In genomic region chr14:76912301-76913001, GRCm38 (mm10) we compare ENCODE assay signal across 11 mouse cellular contexts.
DNase-seq lines count a peak whose midpoint lies in the region; ATAC-seq lines count a peak whose summit lies in the region.
"Had no signal": no experiment of that assay in that cellular context is flagged by ENCODE, and none has a peak within 500 bp of the region (broad histone marks: within the 10 kb centered on the region; RNA-seq: fewer than 3 reads in every experiment).

No protein-coding gene starts in this region.

- no peaks in the 10 kb centered on the region for H3K27me3 ChIP-seq in forebrain, embryonic 10.5 days (ENCODE audit: poor library complexity, severe bottlenecking)
- no peaks in the 10 kb centered on the region for H3K27me3 ChIP-seq in forebrain, embryonic 15.5 days

- H3K27ac ChIP-seq in forebrain, embryonic 10.5 days = 0 out of 2 replicates have a peak overlapping the region, but pooled peaks have one; percentile 4
- H3K27ac ChIP-seq in forebrain, embryonic 15.5 days (replicated peaks) = no peak overlapping the region

- WGBS in forebrain, embryonic 10.5 days = 52% methylated on average over 8 of the region's 8 CpGs
- 59% methylated on average over 8 of the region's 8 CpGs for WGBS in forebrain, embryonic 15.5 days

- H3K4me3 ChIP-seq in forebrain, embryonic 10.5 days = no peak overlapping the region
- H3K4me3 ChIP-seq in forebrain, embryonic 15.5 days = no peak overlapping the region

- no peaks in the 10 kb centered on the region for H3K9me3 ChIP-seq in forebrain, embryonic 10.5 days
- H3K9me3 ChIP-seq in forebrain, embryonic 15.5 days = no peaks in the 10 kb centered on the region

- H3K9ac ChIP-seq in forebrain, embryonic 15.5 days (replicated peaks) = no peak overlapping the region

- peaks cover 20% of the 10 kb centered on the region for H3K4me1 ChIP-seq in forebrain, embryonic 10.5 days
- H3K4me1 ChIP-seq in forebrain, embryonic 15.5 days = no peaks in the 10 kb centered on the region

- intact Hi-C loops in left cerebral cortex, postnatal 36 days (cut with DNase I) = no loop called here

- H3K4me2 ChIP-seq in forebrain, embryonic 15.5 days (replicated peaks) = no peak overlapping the region

- no peak for ATAC-seq in forebrain, embryonic 15.5 days (replicated peaks)
- ATAC-seq: forebrain, embryonic 16.5 days had no signal

- DNase-seq in forebrain, embryonic 10.5 days (ENCODE audit: extremely low spot score, low spot score) = no peak
- DNase-seq in 416B (ENCODE audit: low read depth) = peak; percentile 97
- peak; percentile 14 to 39 for DNase-seq in heart, adult 9 months (ENCODE audit: low spot score in 2 of 2)
- DNase-seq in kidney, postnatal 14 days = peak; percentile 66
- DNase-seq in left cerebral cortex, postnatal 36 days (ENCODE audit: low spot score in 2 of 2) = no peak
- DNase-seq in retina, embryonic 14.5 days (ENCODE audit: low spot score) = no peak
- DNase-seq in frontal cortex, postnatal 36 days (ENCODE audit: low spot score in 2 of 2) = no peak
- DNase-seq: cerebellum, postnatal 36 days; layer of hippocampus, postnatal 36 days had no signal

- no peaks in the 10 kb centered on the region for H3K36me3 ChIP-seq in forebrain, embryonic 10.5 days (replicated peaks)
- H3K36me3 ChIP-seq in forebrain, embryonic 15.5 days = no peaks in the 10 kb centered on the region

Comparison
In these comparisons a context has a peak if more than half of its experiments do, and no peak if none do; other contexts are left out.
1. DNase-seq: peak in 416B (single experiment), heart, adult 9 months (2 of 2) and kidney, postnatal 14 days (single experiment); none in forebrain, embryonic 10.5 days (single experiment), left cerebral cortex, postnatal 36 days (0 of 2), retina, embryonic 14.5 days (single experiment) and frontal cortex, postnatal 36 days (0 of 2).